Mouse (Mus musculus): Measurements from ENCODE around the gene Nck2. TPM values are rescaled to one million over a fixed set of nuclear protein-coding genes. Genes with fewer than 3 reads are reported as not detected.
A peak's percentile ranks its signal among the peaks of the same experiment; 100 is the strongest.

Nck2 gene
- polyA plus RNA-seq, 1 experiment from 2014 or later: 45.3 TPM

DNA sequence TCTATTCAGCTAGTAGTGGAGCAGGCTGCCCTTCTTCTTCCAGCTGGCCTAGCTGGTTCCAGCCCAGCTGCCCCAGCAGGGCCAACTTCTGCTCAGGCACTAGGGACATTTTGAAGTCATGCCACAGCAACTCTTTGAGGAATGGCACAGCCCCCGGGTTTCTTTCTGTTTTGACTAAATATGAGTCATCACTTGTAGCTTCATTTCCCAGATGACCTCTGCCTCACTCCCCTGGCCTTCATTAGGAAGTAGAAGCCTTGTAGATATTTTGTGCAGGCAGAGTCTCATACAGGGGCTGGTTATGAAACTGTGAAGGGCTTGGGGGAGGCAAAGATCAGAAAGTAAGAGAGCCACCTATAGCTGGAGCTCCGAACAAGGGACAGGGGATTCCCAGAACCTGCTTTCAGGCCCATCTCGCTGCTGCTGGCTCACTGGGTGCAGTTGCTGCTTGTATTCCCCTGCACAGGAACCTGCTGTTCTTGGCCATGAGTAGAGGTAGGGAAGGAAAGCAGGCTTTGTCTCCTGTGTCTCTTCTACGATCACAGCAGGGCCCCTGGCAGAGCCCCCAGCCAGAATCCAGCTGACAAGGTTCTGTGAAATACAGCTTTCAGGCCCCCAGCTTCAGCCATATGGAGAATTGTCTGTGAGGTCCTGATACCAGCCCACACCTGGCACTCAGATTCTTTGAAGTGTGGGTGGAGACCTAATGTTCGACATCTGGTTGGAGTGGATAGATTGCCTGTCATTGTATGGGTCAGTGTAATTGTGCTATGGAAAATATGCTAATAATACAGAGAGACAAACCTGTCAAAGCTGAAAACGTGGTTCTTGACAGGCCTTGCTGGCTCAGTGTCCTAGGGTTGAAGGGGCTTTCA lies 30.4 kb downstream of the Nck2 start:
- H3K4me1 ChIP-seq: peaks cover 60% of the 10 kb centered on the region
- 0 out of 2 replicates have a peak, but pooled peaks cover 2% of the 10 kb centered on the region for H3K36me3 ChIP-seq
- WGBS: 59% methylated on average over 6 of the region's 6 CpGs
- H3K4me3 ChIP-seq: no peak overlapping the region
- H3K27ac ChIP-seq: peak overlapping the region; percentile 44; the same call in 1 of the 2 replicates
- no peaks in the 10 kb centered on the region for H3K27me3 ChIP-seq
- H3K9ac ChIP-seq: no peak overlapping the region
- ATAC-seq (ENCODE audit: low FRiP score, low read depth): no peak
- H3K9me3 ChIP-seq: no peaks in the 10 kb centered on the region
- no peak overlapping the region for H3K4me2 ChIP-seq (replicated peaks)

DNA sequence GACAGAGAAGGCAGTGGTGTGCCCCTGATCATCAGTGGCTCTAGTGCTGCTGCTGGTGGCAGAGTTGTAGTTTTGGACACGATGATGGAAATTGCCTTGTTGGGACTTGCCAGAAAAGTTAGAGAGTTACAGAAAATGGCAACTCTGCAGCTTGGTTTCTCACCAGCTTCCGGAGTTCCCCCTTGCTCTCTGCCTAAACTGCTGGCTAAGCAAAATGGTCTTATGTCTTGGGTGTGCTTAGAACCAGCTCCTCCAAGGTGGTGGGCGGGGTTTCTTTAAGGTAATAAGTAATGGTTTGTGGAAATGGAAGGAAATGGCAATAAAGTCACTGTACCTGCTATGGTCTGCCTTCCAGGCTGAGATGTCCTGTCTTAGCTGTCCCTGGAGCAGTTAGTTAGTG lies 33.6 kb downstream of the Nck2 start:
- 96% methylated on average over 3 of the region's 3 CpGs for WGBS
- H3K9ac ChIP-seq: no peak overlapping the region
- H3K9me3 ChIP-seq: no peaks in the 10 kb centered on the region
- H3K36me3 ChIP-seq: 0 out of 2 replicates have a peak, but pooled peaks cover 2% of the 10 kb centered on the region
- no peak for ATAC-seq (ENCODE audit: low FRiP score, low read depth)
- H3K27ac ChIP-seq: no peak overlapping the region
- peaks cover 43% of the 10 kb centered on the region for H3K4me1 ChIP-seq
- H3K27me3 ChIP-seq: no peaks in the 10 kb centered on the region
- H3K4me3 ChIP-seq: no peak overlapping the region
- no peak overlapping the region for H3K4me2 ChIP-seq (replicated peaks)

DNA sequence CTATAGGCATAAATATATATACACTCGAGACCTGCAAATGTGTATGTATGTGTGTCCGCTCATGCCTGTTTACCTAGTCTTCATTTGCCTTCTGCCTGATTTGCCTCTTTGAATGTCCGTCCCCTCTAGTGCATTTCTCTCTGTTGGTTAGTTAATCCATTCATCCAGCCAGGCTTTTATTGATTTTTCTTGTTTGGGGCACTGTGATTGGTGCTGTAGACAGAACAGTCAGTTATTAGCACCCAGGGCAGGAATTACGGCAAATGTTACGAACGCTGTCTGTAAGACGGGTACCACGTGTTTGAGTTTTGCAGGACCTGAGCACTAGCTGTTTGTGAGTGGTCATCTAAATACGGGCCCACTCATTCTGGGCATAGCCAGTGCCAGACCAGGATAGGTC lies 40.8 kb downstream of the Nck2 start:
- no peak overlapping the region for H3K9ac ChIP-seq
- H3K36me3 ChIP-seq: no peaks in the 10 kb centered on the region
- ATAC-seq (ENCODE audit: low FRiP score, low read depth): no peak
- H3K27ac ChIP-seq: no peak overlapping the region
- no peaks in the 10 kb centered on the region for H3K9me3 ChIP-seq
- peaks cover 38% of the 10 kb centered on the region for H3K4me1 ChIP-seq
- no peak overlapping the region for H3K4me3 ChIP-seq
- H3K4me2 ChIP-seq (replicated peaks): no peak overlapping the region
- WGBS: 81% methylated on average over 9 of the region's 9 CpGs
- H3K27me3 ChIP-seq: no peaks in the 10 kb centered on the region

DNA sequence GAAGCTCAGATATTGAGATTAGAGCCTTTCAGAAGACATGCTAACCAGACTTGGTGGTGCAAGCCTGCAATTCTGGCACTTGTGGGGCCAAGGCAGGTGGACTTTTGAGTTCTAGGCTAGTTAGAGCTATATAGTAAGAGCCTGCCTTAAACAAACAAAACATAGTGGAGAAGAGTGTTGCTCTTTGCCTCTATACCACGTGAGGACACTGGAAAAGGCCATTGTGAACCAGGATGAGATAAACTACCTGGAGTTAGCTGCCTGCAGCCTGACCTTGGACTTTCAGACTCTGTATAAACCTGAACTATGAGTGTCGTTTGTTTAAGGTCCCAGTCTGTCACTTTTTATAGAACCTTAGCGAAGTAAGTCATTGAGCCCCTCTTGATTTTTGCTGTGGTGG lies 42.1 kb downstream of the Nck2 start:
- Histone ChIP-seq H3K27me3 (no peaks in the 10 kb centered on the region), H3K9ac (no peak overlapping the region), H3K9me3 (no peaks in the 10 kb centered on the region), H3K4me2 (replicated peaks) (no peak overlapping the region), H3K4me1 (peaks cover 38% of the 10 kb centered on the region), H3K36me3 (no peaks in the 10 kb centered on the region), H3K4me3 (no peak overlapping the region), H3K27ac (no peak overlapping the region)
- no peak for ATAC-seq (ENCODE audit: low FRiP score, low read depth)
- WGBS: 82% methylated on average over 3 of the region's 3 CpGs

DNA sequence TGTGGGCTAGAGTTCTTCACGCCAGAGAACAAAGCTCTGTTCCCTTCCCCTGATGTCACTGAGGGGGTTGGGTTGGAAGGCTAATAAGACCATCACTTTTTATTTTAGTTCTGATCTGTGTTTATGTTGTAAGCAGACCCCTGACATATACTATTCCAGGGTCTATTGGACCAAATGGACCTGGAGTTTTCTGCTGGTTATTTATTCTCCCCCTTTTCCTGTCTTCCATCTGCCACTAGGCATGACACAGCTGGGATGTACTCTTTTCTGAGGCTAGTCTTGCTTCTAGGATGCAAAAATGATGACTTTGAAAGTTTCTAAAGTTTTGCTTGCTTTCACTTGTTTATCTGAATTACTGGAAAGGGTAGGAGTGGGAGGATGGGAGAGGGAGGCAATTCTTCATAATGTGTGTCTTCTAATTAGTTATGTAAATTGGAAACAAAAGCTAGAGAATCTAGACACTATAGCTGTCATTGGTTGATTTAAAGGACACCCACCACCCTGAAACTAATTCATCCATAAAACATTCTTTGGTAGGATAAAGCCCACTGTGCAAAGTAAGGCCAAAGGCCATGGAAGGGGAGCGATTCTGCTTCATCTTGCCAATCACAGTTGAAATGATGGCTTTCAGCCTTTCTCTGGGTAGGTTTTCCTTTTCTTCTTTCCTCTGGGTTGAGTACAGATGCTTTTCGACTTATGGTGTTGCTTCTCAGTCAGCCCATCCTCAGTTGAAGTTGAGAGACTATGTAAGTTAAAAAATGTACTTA lies 42.8 kb downstream of the Nck2 start:
- ATAC-seq (ENCODE audit: low FRiP score, low read depth): no peak
- WGBS: 75% methylated on average over 3 of the region's 3 CpGs
- no peak overlapping the region for H3K27ac ChIP-seq
- H3K27me3 ChIP-seq: no peaks in the 10 kb centered on the region
- peaks cover 36% of the 10 kb centered on the region for H3K4me1 ChIP-seq
- no peaks in the 10 kb centered on the region for H3K9me3 ChIP-seq
- H3K4me3 ChIP-seq: no peak overlapping the region
- no peak overlapping the region for H3K4me2 ChIP-seq (replicated peaks)
- H3K9ac ChIP-seq: no peak overlapping the region
- H3K36me3 ChIP-seq: no peaks in the 10 kb centered on the region

DNA sequence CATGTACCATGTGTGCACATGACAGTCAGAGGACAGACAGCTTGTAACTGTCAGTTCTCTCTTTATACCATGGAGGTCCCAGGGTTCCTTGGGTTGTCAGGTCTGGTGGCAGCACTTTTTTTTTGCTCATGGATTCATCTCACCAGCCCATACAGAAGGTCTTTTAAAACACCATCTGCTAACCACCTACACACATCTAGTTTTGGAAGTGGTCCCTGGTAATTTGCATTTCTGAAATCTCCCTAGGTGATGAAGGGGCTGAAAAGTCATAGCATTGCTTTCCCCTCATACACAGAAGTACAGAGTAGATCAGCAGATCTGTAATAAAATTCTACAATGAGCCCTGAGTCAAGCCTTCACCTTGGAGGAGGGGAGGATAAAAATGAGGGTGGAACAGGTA lies 44.9 kb downstream of the Nck2 start:
- no peak for ATAC-seq (ENCODE audit: low FRiP score, low read depth)
- H3K4me1 ChIP-seq: peaks cover 20% of the 10 kb centered on the region
- no peak overlapping the region for H3K9ac ChIP-seq
- no peak overlapping the region for H3K27ac ChIP-seq
- H3K4me2 ChIP-seq (replicated peaks): no peak overlapping the region
- H3K9me3 ChIP-seq: no peaks in the 10 kb centered on the region
- H3K4me3 ChIP-seq: no peak overlapping the region
- no peaks in the 10 kb centered on the region for H3K36me3 ChIP-seq
- no peaks in the 10 kb centered on the region for H3K27me3 ChIP-seq

DNA sequence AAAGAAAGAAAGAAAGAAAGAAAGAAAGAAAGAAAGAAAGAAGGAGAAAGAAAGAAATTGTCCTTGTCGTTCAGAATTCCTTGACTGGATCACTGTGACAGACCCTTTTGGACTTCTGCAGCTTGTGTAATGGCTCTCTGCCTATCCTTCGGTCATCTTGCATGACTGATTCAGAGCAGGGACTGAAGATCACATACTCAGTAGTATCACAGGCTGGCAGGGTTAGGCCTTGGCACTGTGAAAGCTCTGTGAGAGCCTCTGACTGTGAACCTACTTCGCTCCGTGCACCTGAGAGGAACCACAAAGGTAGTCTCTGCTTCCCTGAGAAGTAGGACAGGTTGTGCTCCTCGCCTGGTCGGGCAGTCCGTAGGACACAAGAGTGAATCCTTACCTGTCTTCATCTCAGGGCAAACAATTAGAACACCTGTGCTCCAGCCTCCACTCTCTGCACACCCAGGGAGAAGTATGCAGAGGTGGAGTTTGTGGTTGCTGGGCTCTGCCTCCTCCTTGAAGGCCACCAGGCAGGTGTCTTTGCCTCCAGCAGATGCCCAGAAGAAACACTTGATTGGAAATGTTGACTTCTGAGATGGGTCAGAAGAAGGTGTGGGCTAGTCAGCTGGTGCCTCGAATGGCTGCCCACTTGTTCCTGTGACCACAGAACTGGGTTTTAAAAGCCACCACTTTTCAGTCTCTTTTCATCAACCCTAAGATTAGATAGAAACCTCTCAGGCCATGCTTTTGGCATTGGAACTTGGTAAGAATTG lies 47.3 kb downstream of the Nck2 start:
- no peak overlapping the region for H3K4me3 ChIP-seq
- H3K27ac ChIP-seq: no peak overlapping the region
- no peaks in the 10 kb centered on the region for H3K9me3 ChIP-seq
- ATAC-seq (ENCODE audit: low FRiP score, low read depth): no peak
- no peak overlapping the region for H3K4me2 ChIP-seq (replicated peaks)
- H3K4me1 ChIP-seq: peaks cover 15% of the 10 kb centered on the region; the same call in 1 of the 2 replicates
- H3K36me3 ChIP-seq: no peaks in the 10 kb centered on the region
- H3K9ac ChIP-seq: no peak overlapping the region
- 94% methylated on average over 8 of the region's 8 CpGs for WGBS
- H3K27me3 ChIP-seq: no peaks in the 10 kb centered on the region

DNA sequence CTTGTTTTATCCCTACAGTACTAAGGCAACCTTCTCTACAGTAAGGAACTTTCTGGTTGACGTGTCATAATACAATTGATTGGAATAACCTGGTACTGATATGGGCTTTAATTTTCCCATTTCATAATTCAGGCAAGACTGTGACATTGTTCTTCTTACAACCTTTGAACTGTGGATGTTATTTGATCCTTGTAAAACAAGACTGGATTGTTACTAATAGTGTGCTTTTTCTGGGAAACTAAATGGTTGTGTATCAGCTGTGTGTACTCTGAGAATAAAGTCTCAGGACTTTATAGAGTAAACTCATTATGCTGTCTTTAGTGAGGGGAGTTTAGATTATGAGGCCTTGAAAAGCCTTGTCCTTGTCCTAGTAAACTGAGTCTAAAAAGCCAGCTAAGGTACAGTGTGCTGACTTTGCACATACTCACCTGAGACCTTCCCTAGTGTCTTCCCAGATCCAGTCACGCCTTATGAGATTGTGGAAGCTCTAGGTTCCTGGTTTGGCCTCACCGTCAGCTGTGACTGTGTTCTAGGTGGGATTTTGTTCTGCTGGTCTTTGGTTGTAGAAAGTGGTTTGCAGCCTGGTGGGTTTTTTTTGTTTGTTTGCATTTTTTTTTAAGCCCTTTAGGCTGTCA lies 48.5 kb downstream of the Nck2 start:
- no peaks in the 10 kb centered on the region for H3K36me3 ChIP-seq
- WGBS: 89% methylated on average over 3 of the region's 3 CpGs
- no peak overlapping the region for H3K4me2 ChIP-seq (replicated peaks)
- H3K9me3 ChIP-seq: no peaks in the 10 kb centered on the region
- H3K27me3 ChIP-seq: no peaks in the 10 kb centered on the region
- no peak for ATAC-seq (ENCODE audit: low FRiP score, low read depth)
- H3K9ac ChIP-seq: no peak overlapping the region
- no peak overlapping the region for H3K27ac ChIP-seq
- H3K4me3 ChIP-seq: no peak overlapping the region
- H3K4me1 ChIP-seq: peaks cover 16% of the 10 kb centered on the region

DNA sequence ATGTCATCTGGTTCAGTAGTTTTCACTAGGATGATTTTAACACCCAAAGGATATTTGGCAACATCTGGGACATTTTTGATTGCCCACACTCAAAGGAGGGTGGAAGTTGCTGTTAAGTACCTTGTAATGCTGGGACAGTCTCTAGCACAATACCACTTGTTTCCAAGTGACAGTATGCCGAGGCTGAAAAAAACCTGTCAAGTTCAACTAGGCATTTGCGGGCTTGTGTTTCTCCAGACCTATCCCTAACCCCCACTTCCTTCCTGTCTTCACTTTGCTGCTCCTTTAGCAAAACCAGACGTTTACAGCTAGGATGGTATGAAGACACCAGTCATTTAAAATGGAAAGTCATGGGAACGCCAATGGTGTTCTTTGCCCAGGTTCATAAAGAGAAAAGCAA lies 51.7 kb downstream of the Nck2 start:
- Histone ChIP-seq H3K9me3 (no peaks in the 10 kb centered on the region), H3K27ac (no peak overlapping the region), H3K4me1 (peaks cover 24% of the 10 kb centered on the region), H3K27me3 (no peaks in the 10 kb centered on the region), H3K36me3 (no peaks in the 10 kb centered on the region), H3K9ac (no peak overlapping the region), H3K4me3 (no peak overlapping the region), H3K4me2 (replicated peaks) (no peak overlapping the region)
- WGBS: 58% methylated on average over 4 of the region's 4 CpGs
- ATAC-seq (ENCODE audit: low FRiP score, low read depth): no peak

DNA sequence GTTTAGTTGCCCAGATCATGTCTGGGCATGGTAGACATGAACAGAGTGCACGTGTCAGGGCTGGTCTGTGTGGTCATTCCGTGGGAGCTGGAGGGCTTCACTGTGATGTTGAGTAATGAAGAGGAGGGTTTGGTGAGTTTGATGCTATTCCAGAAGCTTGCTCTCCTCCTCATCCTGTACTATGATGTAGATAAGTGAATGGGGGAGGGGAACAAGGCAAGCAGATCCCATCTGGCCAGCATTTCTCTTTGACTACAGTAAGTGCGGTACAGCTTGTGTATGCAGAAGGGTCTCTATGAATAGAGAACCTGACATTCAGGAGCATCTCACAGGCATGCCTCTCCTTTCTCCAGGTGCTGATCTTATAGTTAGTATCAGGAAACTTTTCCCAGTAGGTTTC lies 52.6 kb downstream of the Nck2 start:
- Histone ChIP-seq H3K4me3 (no peak overlapping the region), H3K36me3 (no peaks in the 10 kb centered on the region), H3K27me3 (no peaks in the 10 kb centered on the region), H3K9ac (no peak overlapping the region), H3K4me1 (peaks cover 29% of the 10 kb centered on the region), H3K27ac (no peak overlapping the region), H3K9me3 (no peaks in the 10 kb centered on the region), H3K4me2 (replicated peaks) (no peak overlapping the region)
- no peak for ATAC-seq (ENCODE audit: low FRiP score, low read depth)
- 89% methylated on average over 3 of the region's 3 CpGs for WGBS

DNA sequence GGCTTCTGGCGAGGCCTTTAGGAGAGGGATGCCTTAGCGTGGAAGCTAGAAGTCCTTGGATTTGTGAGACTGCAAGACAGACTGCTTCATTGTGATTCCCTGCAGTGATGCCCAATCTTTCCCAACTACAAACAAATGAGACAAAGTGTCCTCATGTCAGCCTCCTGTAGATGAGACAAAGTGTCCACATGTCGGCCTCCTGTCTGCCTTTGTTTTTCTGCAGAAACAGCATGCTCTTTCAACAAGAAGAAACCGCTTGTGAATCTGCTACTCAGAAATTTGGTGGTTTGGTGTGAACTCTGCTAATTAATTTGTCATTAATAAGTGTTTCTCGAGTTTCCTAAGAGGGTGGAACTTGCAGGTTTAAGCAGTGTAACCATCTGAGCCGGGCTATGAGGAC lies 53.6 kb downstream of the Nck2 start:
- WGBS: 81% methylated on average over 6 of the region's 6 CpGs
- no peak overlapping the region for H3K4me3 ChIP-seq
- ATAC-seq (ENCODE audit: low FRiP score, low read depth): no peak

More for the DNA sequence above, 53.6 kb downstream of the Nck2 start:
- Histone ChIP-seq H3K27me3 (no peaks in the 10 kb centered on the region), H3K9me3 (no peaks in the 10 kb centered on the region), H3K4me1 (peaks cover 37% of the 10 kb centered on the region), H3K36me3 (no peaks in the 10 kb centered on the region), H3K9ac (no peak overlapping the region), H3K4me2 (replicated peaks) (no peak overlapping the region), H3K27ac (no peak overlapping the region)
